Mouse (Mus musculus) E14TG2a.4 (cell line): ENCODE data around the gene Shisal1.

Experiments
- H3K27me3 ChIP-seq: 2 replicates; pipeline ENCODE4 v1.6.1; 2014; ENCODE audit warnings: low read length, control low read depth; ENCODE audit not compliant: insufficient read depth
- H3K36me3 ChIP-seq: 2 replicates; pipeline ENCODE4 v1.6.1; 2014; ENCODE audit warnings: low read length, control low read depth; ENCODE audit not compliant: insufficient read depth
- H3K4me1 ChIP-seq: replicated peaks from 2 replicates; pipeline ENCODE4 v1.6.1; 2014; ENCODE audit warnings: low read depth, low read length, control low read depth
- H3K4me3 ChIP-seq: replicated peaks from 2 replicates; pipeline ENCODE4 v1.5.1; 2014; ENCODE audit warnings: mild to moderate bottlenecking, low read length
- H3K9me3 ChIP-seq: 2 replicates; pipeline ENCODE4 v1.6.1; 2014; ENCODE audit warnings: low read length, control low read depth
- CTCF ChIP-seq: conservative IDR thresholded peaks from 2 replicates; pipeline ENCODE4 v1.5.1; 2014; ENCODE audit warnings: low read length
- NANOG ChIP-seq: IDR thresholded peaks from 2 replicates; pipeline ENCODE4 v1.6.1; 2014; ENCODE audit warnings: borderline replicate concordance, low read length, mixed read lengths
- POU5F1 ChIP-seq: IDR thresholded peaks from 2 replicates; pipeline ENCODE4 v1.6.1; 2014; ENCODE audit warnings: low read length, borderline replicate concordance

The Shisal1 gene

GRCm38 (mm10) chr15:84380181-84380580 is 66.7 kb downstream of the Shisal1 start:
- Histone ChIP-seq H3K4me1 (0 out of 2 replicates have a peak, but pooled peaks cover 4% of the 10 kb centered on the region), H3K36me3 (no peaks in the 10 kb centered on the region), H3K4me3 (no peak overlapping the region), H3K27me3 (peaks cover 3% of the 10 kb centered on the region), H3K9me3 (peaks cover 3% of the 10 kb centered on the region; the same call in 1 of the 2 replicates)
- TF ChIP-seq CTCF = no peak
- TF ChIP-seq POU5F1 = no peak
- TF ChIP-seq NANOG = no peak

GRCm38 (mm10) chr15:84378734-84379133 is 68.2 kb downstream of the Shisal1 start:
- H3K4me3 ChIP-seq = no peak overlapping the region
- peaks cover 3% of the 10 kb centered on the region; the same call in 1 of the 2 replicates for H3K27me3 ChIP-seq
- H3K4me1 ChIP-seq = 0 out of 2 replicates have a peak, but pooled peaks cover 4% of the 10 kb centered on the region
- no peak for TF ChIP-seq CTCF
- TF ChIP-seq NANOG = no peak
- no peak for TF ChIP-seq POU5F1
- peaks cover 5% of the 10 kb centered on the region; the same call in 1 of the 2 replicates for H3K9me3 ChIP-seq
- H3K36me3 ChIP-seq = no peaks in the 10 kb centered on the region

- no peaks in the 10 kb centered on the region for H3K27me3 ChIP-seq
- H3K36me3 ChIP-seq = no peaks in the 10 kb centered on the region
- H3K4me3 ChIP-seq = no peak overlapping the region
- H3K9me3 ChIP-seq = peaks cover 7% of the 10 kb centered on the region; the same call in 1 of the 2 replicates
- TF ChIP-seq POU5F1 = no peak
- no peak for TF ChIP-seq NANOG
- no peak for TF ChIP-seq CTCF
- H3K4me1 ChIP-seq = peaks cover 9% of the 10 kb centered on the region
These were observed 74.1 kb downstream of the Shisal1 start for GRCm38 (mm10) chr15:84372801-84373200.

GRCm38 (mm10) chr15:84367402-84367801 is 79.5 kb downstream of the Shisal1 start:
- Histone ChIP-seq H3K36me3 (no peaks in the 10 kb centered on the region), H3K9me3 (0 out of 2 replicates have a peak, but pooled peaks cover 2% of the 10 kb centered on the region), H3K27me3 (peaks cover 6% of the 10 kb centered on the region; the same call in 1 of the 2 replicates), H3K4me1 (peaks cover under 1% of the 10 kb centered on the region; the same call in 1 of the 2 replicates), H3K4me3 (no peak overlapping the region)
- TF ChIP-seq NANOG (no peak), POU5F1 (no peak), CTCF (no peak)

GRCm38 (mm10) chr15:84366574-84366989 is 80.3 kb downstream of the Shisal1 start:
- 0 out of 2 replicates have a peak, but pooled peaks cover 2% of the 10 kb centered on the region for H3K9me3 ChIP-seq
- no peaks in the 10 kb centered on the region; the same call in 1 of the 2 replicates for H3K4me1 ChIP-seq
- TF ChIP-seq POU5F1 (no peak), NANOG (no peak), CTCF (no peak)
- no peak overlapping the region for H3K4me3 ChIP-seq
- H3K27me3 ChIP-seq = peaks cover 6% of the 10 kb centered on the region; the same call in 1 of the 2 replicates
- no peaks in the 10 kb centered on the region for H3K36me3 ChIP-seq

GRCm38 (mm10) chr15:84365675-84366381 is 81.1 kb downstream of the Shisal1 start:
- TF ChIP-seq CTCF (no peak), POU5F1 (no peak), NANOG (no peak)

GRCm38 (mm10) chr15:84364746-84365145 is 82.2 kb downstream of the Shisal1 start:
- H3K4me1 ChIP-seq = no peaks in the 10 kb centered on the region; the same call in 1 of the 2 replicates
- H3K4me3 ChIP-seq = no peak overlapping the region
- TF ChIP-seq CTCF (no peak), POU5F1 (no peak), NANOG (no peak)
- H3K27me3 ChIP-seq = peaks cover 13% of the 10 kb centered on the region; the same call in 1 of the 2 replicates
- H3K9me3 ChIP-seq = 0 out of 2 replicates have a peak, but pooled peaks cover 2% of the 10 kb centered on the region
- H3K36me3 ChIP-seq = no peaks in the 10 kb centered on the region

More at GRCm38 (mm10) chr15:84365675-84366381, 81.1 kb downstream of the Shisal1 start:
- Histone ChIP-seq H3K4me3 (no peak overlapping the region), H3K4me1 (no peaks in the 10 kb centered on the region; the same call in 1 of the 2 replicates), H3K36me3 (no peaks in the 10 kb centered on the region), H3K9me3 (0 out of 2 replicates have a peak, but pooled peaks cover 2% of the 10 kb centered on the region), H3K27me3 (peaks cover 8% of the 10 kb centered on the region; the same call in 1 of the 2 replicates)

GRCm38 (mm10) chr15:84355081-84355480 is 91.8 kb downstream of the Shisal1 start:
- no peaks in the 10 kb centered on the region for H3K4me1 ChIP-seq
- H3K9me3 ChIP-seq = peaks cover 4% of the 10 kb centered on the region; the same call in 1 of the 2 replicates
- no peak overlapping the region for H3K4me3 ChIP-seq
- TF ChIP-seq POU5F1 = no peak
- no peak for TF ChIP-seq NANOG
- no peak for TF ChIP-seq CTCF
- no peaks in the 10 kb centered on the region for H3K36me3 ChIP-seq
- H3K27me3 ChIP-seq = peaks cover 40% of the 10 kb centered on the region
